Mouse (Mus musculus) CD4-positive naive resting alpha-beta T cell, adult 76 days (primary cell): Measurements from ENCODE around the gene Cyp2c67. TPM values are rescaled to one million over a fixed set of nuclear protein-coding genes. Genes with fewer than 3 reads are reported as not detected.

Source experiments
- total RNA-seq: library from RNA; stranded (reverse); gene quantifications from one replicate; pipeline ENCODE4 v1.2.4, GENCODE M21; 2023

Cyp2c67 gene
- total RNA-seq = not detected

DNA sequence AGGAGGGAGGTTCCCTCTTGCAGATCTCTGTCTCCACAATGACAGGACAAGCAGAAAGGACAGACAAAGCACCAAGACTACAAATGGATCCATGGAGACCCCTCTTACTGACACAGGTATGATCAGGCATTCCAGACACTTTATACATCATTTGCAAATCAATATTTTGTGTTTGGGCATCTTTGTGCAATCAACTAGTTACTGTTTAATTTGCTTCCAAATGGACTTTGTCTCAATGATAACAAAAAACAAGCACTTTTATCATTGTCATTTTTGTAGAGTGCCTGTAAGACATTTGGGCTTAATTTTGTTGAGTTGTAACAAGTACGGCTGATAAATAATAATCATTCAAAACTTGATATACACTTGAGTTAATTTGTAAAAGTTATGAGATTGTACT lies at the start of gene Cyp2c67:
Cyp2c67 (minus strand) TSS at position 114 of the 400 bp plus-strand sequence.

Other genes with a start within 250 kb of the Cyp2c67 start
- gene Cyp2c38, start 186.0 kb downstream of the Cyp2c67 start, total RNA-seq = not detected
- gene Cyp2c39, start 138.2 kb downstream of the Cyp2c67 start, total RNA-seq = not detected
- not detected for gene Cyp2c68, start 92.0 kb upstream of the Cyp2c67 start, total RNA-seq
- not detected for gene Cyp2c40, start 163.8 kb upstream of the Cyp2c67 start, total RNA-seq
- gene Cyp2c69, start 237.7 kb upstream of the Cyp2c67 start, total RNA-seq = not detected